Mouse (Mus musculus) left cerebral cortex, adult 9 months (tissue): Measurements from ENCODE around the gene Fxyd7.

ENCODE experiments used
- DNase-seq, 2 experiments: peaks; one replicate each; pipeline ENCODE4 v3.0.0; 2022; ENCODE audit warnings: low spot score in 2 of 2

Fxyd7 gene

DNA sequence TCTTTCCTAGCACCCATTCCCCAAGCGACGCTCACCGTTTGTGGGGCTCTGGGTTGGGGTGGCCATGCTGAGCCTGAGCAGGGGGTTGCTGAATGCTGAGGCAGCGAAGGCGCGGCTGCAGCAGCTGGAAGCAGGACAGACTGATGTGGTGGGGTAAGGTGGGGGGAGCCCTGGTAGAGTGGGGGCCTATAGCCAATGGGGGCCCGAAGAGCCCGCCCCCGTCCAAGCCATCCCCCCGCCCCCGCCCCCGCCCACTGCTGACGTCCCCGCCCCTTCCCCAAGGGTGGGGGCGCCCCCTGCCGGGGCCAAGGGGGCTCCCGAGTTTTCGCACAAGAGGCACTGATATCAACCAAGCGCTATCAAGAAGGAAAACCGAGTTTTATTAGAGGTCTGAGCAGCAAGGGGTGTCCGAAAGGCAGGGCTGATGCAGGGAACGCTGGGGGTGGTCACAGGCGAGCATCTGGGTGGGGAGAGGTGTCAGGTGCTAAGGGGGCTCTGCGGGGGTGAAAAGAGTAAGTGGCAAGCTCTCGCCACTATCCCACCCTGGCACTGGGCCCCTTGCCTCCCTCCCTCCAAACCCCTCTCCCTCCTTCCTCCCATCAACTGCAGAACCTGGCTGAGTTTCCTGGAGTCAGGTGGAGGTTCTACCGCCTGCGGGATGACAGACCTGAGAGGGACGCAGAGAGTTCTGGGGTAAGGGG is at the start of gene Fxyd7:
Gene Fxyd7 (minus strand): TSS at position 147 of the 701 bp plus-strand sequence.
- no peak for DNase-seq

DNA sequence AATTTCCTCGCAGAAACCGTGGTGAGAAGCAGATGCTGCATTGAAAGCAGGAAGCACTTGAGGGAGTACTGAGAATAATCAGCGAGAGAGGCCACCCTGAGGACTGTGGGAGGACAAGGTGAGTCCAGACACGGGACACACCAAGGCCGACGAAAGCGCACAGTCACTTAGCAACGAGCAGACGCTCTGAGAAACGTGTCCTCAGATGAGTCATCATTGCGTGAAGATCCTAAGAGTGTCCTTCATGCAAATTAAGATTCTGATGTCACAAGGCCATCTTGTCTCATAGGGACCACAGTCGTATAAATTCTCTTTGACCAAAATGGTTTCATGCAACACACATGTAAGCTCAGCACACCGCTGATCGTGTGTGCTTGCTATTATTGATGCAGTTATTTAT is 49.5 kb upstream of the Fxyd7 start:
- DNase-seq: no peak

DNA sequence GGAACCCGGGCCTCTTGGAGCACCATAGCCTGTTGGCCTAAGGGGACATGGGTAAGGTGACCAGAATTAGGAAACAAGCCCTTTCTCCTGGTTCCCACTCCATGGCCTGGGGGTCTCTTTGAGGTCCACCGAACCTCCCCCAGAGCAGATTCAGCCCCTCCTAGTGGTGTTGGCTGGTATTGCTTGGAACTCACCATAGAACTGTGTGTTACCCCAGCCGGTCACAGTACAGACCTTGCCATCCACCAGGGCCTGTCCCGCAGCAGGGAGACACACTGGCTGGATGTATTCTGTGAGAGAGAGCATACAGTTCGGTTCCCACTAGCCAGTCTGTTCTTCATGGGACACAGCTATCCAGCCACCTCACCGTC is 48.3 kb upstream of the Fxyd7 start:
- no peak for DNase-seq

- DNase-seq: no peak
These were observed 47.7 kb upstream of the Fxyd7 start for GRCm38 (mm10) chr7:31098697-31099611.

DNA sequence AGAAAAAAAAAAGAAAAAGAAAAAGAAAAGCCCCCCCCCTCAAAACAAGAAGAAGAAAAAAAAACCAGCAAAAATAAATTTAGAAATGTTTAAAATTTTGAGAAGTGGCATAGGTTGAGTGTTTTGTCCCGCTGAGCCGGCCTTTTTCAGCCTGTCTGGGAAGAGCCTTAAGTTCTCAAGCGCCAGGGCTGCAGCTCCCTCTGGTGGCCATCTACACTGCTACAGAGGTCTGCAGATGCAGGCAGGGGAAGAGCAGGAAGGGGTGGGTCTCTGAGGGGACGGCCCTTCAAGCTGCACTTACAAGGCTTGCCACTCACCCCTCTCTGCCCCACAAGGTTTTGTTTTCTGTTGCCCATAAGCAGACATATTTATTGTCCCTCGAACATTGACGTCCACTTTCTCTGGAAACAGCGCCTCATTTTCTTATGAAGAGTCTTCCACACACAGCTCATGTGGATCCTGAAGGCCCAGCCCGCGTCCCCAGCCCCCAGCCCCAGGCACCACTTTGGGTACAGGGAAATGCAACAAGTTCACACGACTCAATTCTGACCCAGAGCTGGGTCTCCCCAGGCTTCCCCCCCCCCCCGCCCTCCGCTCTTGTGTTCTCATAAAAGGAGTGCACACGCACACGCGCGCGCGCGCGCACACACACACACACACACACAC is 46.4 kb upstream of the Fxyd7 start:
- DNase-seq: peak in 1 of 2 experiments; percentile 94

DNA sequence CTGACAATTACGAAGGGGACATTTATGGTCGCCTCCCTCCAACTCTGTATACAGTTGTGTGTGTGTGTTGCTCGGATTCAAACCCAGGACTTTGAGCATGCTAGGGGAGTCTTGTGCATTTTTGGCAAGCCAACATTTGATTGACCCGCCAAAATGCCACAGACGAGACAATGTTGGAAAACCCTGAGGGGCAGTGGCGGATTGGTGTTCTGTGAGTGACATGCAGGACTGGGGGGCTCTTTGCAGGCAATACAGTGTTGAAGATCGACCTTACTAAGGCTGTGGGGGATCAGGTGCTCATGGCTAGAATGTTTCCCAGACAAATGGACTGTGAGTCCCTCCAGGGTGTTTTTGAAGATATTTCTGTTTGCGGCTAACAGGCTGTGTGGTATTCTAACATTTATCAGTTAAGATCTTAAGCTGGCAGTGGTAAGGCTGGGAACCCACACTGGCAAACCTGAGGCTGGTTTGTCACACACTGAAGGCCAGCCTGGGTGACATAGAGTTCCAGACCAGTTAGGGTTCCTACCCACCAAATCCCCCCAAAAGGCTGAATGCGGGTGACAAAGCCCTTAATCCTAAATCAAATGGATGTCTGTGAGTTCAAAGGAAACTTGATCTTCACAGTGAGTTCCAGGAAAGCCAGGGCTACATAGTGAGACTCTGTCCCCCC is 45.8 kb upstream of the Fxyd7 start:
- no peak for DNase-seq

DNA sequence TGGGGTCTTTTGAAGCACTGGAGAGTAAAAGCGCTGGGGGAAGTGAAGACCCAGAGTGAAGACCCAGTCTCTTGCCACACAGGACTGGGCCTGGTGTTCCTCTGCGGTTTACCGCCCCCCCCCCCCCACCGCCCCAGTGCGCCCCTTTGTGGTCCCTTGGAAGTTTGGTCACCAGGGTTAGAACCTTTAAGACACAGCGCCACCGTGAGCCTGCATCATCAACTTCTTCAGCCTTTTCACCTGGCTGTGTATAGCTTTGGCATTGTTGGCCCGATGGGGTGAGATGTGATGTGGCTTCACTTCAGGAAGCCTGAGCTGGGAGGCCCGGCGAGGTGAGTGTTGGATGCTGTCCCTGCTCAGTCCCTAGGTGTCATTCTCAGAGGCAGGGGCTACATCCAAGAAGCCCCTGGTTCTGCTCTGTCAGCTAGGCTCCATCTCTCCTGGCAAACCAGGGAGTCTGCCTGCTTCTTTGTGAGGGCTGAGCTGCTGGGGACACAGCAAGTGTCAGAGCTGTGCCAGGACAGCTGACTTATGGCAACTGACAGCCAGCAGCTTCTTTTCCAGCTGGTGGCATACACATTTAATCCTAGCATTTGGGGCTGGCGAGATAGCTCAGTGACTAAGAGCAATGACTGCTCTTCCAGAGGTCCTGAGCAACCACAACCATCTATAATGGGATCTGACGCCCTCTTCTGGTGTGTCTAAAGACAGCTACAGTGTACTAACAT is 43.7 kb upstream of the Fxyd7 start:
- no peak for DNase-seq

- DNase-seq: no peak
These were observed 38.5 kb upstream of the Fxyd7 start for GRCm38 (mm10) chr7:31089721-31090120.

- DNase-seq: no peak
These were observed 36.9 kb upstream of the Fxyd7 start for GRCm38 (mm10) chr7:31088206-31088605.

DNA sequence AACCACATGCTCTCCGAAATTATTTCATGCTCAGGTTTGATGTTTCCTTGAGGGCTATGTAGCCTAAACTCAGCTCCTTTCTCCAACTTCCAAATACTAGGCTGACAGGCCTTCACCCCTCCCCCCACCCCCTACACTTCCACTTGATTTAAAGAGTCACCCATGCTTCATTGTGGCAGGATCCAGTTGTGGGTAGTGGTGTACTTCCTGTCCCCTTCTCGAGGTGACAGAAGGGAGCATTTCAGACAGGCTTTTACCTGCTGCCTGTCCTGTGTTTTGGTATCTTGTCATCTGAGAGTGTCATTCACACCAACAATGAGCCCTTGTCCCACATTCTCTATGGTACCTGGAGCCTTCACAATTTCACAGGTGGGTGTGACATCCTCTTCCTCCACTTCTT is 36.0 kb upstream of the Fxyd7 start:
- no peak for DNase-seq

DNA sequence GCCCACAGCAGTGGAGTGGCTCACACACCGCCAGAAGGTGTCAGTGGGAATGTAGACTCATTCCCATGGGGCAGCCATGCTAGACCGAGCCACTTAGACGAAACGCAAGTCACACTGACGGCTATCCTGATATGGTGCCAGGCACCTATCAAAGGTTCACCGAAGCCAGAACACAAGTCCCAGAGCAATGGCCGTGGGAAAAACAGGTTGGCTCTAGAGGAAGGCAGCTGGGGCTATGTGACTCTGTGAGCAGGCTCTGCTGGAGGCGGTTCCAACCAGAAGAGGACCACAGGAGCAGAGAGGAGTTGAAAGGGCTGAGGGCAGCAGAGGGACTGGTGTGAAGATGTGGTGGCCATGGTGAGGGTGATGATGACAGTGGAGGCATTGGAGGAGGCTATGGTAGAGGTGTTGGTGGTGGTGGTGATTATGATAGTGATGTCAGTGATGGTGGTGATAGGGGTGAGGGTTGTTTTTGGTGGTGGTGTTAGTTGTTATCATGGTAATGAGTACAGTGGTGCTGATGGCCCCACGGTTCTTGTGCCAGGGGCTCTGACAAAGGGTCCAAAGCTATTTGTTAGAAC is 35.0 kb upstream of the Fxyd7 start:
- no peak for DNase-seq

- peak in 1 of 2 experiments; percentile 59 for DNase-seq
These were observed 33.9 kb upstream of the Fxyd7 start for GRCm38 (mm10) chr7:31085171-31085570.

- no peak for DNase-seq
These were observed 32.9 kb upstream of the Fxyd7 start for GRCm38 (mm10) chr7:31084140-31084539.

- DNase-seq: peak in 1 of 2 experiments; percentile 73
These were observed 31.7 kb upstream of the Fxyd7 start for GRCm38 (mm10) chr7:31082831-31083588.

DNA sequence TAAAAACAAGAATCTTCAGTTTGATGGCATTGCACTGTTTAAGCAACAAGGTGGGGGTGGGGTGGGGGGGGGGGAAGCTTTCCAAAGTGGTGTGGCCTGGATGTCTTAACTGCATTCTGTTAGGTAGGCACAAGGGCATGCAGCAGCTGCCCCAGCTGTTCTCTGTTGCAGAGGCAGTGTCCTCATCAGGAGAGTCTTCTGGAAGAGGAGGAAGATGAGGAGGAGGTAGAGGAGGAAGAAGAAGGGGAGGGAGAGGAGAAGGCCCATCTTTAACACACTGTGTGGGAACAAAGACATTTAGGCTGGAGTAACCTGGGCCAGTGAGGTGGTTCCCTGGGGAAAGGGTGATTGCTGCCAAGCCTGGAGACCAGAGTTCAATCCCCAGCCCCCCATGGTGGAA is 30.8 kb upstream of the Fxyd7 start:
- DNase-seq: no peak

DNA sequence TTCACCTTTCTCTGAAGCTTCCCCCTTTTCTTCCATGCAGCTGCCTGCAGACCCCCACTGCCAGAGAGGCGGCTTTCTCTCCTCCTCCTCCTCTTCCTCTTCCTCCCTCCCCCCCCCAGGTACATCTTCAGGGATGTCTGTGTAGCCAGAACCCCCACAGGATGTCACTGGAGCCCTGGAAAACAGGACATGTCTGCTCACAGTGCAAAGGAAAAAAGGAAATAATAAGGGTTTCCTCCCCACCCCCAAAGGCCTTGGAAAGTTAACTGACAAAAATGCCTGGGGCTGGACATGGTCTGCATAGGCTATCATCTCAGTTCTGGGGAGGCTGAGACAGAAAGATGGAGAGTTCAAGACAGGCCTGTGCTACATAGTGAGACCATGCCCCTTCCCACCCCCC is 29.8 kb upstream of the Fxyd7 start:
- DNase-seq: no peak

DNA sequence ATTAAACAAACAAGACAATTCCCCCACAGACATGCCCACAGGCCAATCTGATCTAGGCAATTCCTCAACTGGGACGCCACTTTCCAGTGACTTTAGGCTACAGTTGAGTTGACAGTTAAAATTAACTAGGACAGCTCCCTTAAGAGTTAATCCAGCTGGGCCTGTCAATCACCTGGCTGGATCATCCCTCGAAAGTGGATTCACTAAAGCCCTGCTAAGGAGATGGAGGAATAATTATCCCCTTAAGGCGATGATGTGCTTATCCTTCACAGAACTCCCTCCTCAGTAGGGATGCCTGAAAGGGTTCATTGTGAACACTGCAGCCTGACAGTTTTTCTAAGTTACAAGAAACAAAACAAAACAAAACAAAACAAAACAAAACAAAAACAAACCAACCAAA is 29.3 kb upstream of the Fxyd7 start:
- no peak for DNase-seq

GRCm38 (mm10) chr7:31079670-31080069 is 28.4 kb upstream of the Fxyd7 start:
- no peak for DNase-seq

DNA sequence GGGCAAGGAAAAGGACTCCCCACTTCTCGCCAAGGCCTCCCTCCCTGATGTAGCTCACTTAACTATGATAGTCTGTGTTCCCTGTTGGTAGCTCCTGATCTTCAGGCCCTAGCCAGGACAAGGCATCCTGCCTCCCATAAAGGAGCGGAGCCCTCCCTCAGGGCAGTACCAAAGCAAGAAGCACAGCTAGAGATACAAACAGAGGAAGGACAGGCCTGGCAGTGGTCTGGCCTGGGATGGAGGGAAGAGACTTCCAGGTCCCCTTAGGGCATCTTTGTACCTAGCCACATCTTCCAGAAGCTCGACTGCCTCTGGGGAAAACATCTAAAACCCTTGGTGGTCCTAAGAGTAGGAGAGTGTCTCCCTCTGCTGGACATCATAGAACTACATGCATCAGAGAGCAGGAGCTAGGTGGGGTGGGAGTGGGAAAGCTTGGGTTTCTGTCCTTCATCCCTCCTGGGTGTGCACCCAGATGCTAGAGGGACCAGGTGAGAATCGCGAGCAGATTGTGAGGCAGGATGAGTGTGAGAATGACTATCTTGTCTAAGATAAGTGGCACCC is 26.7 kb upstream of the Fxyd7 start:
- DNase-seq: peak in 1 of 2 experiments; percentile 80

DNA sequence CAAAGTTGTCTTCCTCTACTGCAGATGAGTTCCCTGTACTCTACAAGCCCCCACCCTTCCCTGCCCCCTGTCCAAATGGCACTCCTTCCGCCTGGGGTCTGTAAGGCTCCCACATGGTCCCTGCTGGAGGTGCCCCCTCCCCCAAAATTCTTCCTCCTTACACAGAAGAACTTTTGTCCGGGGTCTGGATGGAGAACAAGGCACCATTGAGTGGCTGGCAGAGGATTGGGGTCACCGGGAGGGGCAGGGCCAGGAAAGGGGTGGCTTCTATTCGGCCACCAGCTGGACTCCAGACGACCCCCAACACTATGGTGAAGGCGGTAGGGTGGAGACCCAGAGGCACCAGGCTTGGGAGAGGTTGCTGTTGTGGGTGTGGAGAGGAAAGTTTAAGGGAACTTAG is 26.2 kb upstream of the Fxyd7 start:
- DNase-seq: peak; percentile 45 to 65
